Mouse (Mus musculus): ENCODE measurements around the gene Mob1a.

The Mob1a gene

DNA sequence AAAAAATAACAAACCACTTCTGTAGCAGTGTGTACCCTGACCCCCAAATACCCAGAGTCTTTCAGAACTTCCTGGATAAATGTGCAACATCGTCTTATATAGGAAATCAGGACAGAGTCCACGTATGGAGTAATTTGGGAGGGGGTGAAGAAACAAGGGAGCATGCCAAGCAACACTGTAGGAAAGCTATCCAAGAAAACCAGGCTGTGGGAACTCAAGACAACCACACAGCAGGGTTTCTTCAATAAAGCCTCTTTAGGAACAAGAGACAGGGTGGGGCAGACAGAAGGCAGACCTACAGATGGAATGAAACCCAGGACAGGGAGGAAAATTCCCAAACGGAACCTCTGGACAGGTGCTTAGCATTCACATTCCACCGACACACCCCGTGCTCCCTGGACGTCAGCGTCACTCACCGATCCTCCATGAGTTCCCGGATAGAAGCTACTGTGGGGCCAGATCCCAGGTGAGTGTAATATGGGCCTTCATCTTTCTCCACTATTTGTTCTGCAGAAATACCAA is 59.8 kb downstream of the Mob1a start:
- no peak for DNase-seq (ENCODE audit: low read depth)

- DNase-seq (ENCODE audit: low read depth): no peak
Measured at GRCm38 (mm10) chr6:83392166-83392780, 66.5 kb downstream of the Mob1a start.

All from induced T-regulatory cell, adult 2 months (primary cell).